Mouse (Mus musculus) frontal cortex, adult (tissue): Measurements from ENCODE around the gene Cnot3.
"Not testable (repeated sequence)": the region's sequence is repeated elsewhere in the genome, so short reads cannot be mapped to it uniquely, and the experiment has no call there.

ENCODE experiments used
- ATAC-seq: cut with Nextera tagmentation; 2 replicates; pipeline ENCODE4 v1.9.2; 2017; ENCODE audit warnings: mild to moderate bottlenecking, moderate library complexity, mixed read lengths; ENCODE audit not compliant: low TSS enrichment

The Cnot3 gene

DNA sequence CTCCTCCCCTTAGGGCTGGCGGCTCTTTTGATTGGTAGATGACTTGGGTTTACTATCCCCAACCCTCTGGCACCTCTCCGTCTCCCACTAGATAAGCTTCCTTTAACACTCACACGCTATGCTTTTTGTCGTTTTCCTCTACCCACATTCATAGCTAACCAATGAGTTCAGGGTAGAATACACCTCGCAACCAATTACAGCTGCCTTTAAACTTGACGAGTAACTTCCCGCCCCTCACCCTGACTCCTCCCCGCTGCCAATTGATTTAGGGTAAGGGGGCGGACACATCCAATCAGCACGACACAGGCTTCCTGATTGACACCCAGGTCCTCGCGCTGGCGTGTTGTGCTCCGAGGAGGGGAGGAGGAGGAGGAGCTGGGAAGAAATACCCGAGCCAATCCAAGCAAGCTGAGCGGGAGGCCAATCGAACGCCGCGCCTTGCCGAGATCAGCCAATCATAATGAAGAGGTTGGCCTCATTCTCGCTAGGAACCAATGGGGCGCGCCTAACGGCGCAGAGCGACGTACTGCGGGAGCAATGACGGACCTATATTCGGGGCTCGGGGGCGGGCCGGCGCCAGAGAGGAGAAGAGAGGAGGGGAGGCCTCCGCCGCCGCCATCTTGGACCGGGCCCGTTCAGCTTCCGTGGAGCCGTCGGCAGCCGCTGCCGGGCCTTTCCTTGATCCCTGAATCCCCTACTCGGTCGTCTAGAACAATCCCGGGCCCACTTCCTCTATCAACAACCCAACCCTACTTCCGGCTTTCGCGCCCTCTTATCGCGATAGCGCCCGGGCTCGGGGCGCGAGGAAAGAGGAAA is at the start of gene Cnot3:
Gene Cnot3, plus strand, starts transcription at position 597 of the 816 bp plus-strand sequence.
- ATAC-seq: peak; percentile 95

DNA sequence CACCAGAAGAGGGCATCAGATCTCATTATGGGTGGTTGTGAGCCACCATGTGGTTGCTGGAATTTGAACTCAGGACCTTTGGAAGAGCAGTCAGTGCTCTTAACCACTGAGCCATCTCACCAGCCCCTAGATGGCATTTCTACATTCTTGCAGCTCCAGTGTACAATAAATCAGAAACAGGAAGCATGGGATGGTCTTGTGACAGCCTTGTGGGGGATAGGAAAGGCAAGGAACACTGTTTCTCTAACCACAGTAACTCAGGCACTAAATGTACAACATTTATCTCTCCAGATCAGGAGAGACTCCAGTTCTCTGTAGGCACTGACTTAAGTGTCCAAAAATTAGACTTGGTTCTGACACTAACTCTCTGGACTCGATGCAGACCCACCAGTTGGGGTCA is 47.3 kb upstream of the Cnot3 start:
- ATAC-seq: not testable (repeated sequence)

DNA sequence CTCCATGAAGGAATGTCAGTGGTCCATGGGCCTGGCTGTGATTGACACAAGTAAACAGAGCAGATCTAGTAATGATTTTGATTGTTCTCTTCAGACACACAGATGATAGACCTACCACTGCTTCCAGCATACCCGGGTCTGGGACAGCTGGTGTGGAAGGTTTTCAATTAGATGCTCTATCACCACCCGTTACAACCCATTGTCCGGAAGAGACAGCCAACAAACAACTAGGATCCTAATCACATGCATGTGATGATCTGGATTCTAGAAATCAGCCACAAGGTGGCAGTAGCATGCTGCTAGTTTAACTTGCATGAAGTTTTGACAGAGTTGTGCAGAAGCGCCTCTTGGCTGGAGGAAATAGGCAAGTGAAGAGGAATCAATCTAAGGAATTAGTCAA is 43.9 kb upstream of the Cnot3 start:
- ATAC-seq: peak; percentile 62; the same call in 1 of the 2 replicates

DNA sequence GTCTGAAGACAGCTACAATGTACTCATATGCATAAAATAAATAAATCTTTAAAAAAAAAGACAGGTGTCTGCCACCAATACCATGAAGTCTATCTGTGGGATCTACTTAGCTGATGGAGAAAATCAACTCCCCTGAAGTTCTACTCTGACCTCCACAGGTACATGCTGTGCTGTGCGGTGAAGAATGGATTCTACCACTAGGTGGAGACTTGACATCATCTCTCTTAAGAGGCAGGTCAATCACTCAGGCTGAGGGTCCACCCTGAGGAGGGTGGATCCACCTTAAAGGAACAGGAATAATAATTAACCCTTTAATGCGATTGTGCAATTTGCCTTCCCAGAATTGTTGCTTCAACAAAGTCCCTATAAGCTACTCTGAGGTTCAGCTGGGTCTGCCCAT is 38.3 kb upstream of the Cnot3 start:
- no peak for ATAC-seq

DNA sequence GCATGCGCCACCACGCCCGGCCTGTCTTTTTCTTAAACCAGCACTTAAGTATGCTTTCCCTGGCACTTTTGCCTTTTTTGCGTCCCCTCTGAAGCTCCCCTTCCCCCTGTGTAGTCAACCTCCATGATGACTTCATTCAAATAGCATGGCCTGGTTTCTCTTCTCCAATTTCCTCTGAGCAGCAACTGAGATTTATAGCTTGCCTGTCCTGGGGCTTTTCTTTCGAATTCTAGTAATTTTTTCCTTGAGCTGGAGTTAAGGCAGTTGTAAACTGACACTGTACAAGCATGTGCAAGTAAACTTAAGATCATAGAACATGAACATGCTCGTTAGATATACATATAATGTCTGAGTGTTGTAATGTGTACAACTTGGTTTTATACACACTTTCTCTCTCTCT is 37.7 kb upstream of the Cnot3 start:
- no peak for ATAC-seq

DNA sequence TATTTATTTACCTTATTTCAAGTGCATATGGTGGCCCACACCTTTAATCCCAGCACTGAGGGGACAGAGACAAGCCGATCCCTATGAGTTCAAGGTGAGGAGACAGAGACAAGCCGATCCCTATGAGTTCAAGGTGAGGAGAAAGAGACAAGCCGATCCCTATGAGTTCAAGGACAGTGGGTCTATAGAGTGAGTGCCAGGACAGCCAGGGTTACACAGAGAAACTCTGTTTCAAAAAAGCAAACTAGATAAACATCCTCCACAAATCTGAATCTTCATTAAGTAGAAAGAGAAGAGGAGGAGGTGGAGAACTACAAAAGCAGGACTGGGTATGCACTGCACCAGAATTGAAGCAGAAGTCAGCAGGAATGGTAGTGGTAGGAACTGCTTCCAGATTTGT is 36.4 kb upstream of the Cnot3 start:
- no peak for ATAC-seq

DNA sequence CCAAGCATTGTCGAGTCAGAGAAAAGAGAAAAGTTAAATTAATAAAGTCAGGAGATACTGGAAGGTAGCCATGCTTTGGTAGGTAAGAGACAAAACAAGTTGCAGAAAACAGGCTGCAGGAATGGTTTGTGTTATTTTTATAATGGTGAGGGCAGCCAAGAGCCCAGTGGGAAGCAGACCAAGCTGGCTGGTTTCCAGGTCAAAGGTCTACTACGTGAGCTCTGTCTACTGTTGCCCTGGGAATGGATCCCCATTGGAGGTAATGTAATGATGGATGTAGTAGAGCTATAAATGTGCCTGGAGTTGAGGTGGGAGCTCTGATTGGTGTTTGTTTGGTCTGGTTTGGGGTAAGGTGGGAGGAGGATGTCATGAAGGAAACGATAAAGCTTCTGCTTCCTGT is 36.0 kb upstream of the Cnot3 start:
- ATAC-seq: no peak

DNA sequence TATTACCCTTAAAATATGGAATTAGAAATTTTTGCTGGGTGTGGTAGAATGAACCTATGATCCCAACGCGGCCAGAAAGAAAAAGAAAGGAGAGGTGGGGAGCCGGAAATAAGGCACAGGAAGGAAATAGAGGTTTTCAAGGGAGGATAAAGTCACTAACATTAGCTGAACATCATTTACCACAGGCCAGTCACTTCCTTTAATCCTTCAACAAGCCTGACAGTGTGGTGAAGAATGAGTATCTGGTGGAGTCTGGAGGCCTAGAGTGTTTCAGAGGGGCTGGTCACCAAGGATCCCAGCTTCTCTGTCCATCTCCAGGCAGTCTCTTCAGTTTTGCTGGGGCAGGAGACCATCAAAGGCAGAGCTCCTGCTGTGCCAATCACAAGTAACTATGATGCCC is 34.6 kb upstream of the Cnot3 start:
- no peak for ATAC-seq

DNA sequence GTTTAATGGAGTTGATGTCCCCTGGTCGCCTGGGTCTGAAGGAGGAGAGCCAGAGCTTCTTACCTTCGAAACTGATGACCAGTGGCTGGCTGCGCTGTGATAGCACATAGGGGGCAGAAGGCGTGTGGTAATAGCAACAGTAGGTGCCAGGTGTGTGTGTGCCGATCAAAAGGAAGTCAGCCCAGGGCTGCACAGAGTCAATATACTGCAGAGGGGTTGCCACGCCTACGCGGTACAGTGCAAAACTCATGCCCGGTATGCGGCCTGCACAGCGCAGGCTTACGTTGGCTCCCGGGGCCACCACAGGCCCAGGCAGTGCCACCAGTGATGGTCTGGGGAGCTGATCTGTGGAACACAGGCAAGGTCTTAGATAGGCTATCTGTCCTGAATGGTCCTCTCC is 34.1 kb upstream of the Cnot3 start:
- no peak for ATAC-seq

DNA sequence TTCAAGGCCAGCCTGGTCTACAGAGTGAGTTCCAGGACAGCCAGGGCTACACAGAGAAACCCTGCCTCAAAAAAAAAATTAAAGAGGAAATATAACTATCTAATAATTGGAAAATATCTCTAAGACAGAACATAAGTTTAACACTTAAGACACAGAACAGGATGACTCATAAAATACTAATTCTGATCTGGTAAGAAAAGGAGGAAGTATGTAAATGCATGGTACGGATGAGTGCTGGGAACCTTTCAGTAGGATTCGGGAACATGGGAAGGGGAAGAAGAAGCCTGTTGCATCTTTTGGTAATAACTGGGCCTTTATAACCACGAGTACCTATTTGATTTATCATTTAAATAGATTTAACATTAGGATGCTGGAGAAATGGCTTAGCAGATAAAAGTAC is 31.0 kb upstream of the Cnot3 start:
- no peak for ATAC-seq

DNA sequence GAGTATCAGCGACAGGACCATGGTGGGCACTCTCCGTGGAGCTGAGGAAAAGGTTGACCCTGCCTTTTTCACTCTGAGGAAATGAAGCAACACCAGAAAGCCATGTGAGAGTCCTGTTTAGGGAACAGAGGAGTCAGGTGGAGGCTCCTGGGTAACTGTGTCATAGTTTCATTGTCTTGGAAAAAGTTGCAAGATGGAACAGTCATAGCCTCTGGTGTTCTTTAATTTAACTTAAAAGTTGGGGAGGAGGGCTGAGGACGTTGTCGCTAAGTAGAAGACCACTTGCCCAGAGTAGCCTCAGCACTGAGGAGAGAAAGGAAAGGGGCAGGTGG is 29.0 kb upstream of the Cnot3 start, which contains the start of gene Oscar:
Gene Oscar, minus strand, starts transcription at position 101 of the 332 bp plus-strand sequence.
- ATAC-seq: no peak

DNA sequence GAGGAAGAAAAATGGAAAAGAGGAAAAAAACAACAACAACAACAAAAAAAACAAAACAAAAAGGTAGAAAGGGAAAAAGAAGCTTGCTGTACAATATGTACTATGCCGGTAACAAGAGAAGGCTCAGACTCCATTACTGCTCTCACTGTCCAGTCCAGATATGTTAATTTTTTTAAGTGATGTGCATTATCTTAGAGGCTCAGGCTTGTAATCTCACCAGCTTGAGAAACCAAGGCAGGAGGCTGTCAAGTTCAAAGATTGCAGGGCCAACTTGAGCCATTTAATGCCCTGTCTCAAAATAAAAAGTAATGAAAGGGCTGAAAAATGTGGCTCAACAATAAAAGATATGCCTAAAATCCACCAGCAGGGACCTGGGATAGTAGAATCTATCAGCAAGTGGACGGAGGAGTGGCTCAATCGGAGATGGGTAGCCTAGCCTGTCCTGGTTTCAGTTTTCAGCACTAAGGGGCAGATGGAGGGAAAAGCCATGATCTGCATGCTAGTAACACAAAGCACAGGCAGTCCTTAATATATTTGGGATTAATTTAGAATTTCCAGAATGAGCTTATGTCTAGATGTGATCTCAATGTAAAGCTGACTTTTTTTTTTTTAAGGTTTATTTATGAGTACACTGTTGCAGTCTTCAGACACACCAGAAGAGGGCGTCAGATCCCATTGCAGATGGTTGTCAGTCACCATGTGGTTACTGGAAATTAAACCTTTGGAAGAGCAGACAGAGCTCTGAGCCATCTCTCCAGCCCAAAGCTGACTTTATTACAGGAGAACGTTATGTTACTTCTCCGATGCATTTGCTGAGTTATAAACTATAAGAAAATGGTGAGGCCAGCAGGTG is 28.5 kb upstream of the Cnot3 start:
- ATAC-seq: peak; percentile 11; the same call in 1 of the 2 replicates

DNA sequence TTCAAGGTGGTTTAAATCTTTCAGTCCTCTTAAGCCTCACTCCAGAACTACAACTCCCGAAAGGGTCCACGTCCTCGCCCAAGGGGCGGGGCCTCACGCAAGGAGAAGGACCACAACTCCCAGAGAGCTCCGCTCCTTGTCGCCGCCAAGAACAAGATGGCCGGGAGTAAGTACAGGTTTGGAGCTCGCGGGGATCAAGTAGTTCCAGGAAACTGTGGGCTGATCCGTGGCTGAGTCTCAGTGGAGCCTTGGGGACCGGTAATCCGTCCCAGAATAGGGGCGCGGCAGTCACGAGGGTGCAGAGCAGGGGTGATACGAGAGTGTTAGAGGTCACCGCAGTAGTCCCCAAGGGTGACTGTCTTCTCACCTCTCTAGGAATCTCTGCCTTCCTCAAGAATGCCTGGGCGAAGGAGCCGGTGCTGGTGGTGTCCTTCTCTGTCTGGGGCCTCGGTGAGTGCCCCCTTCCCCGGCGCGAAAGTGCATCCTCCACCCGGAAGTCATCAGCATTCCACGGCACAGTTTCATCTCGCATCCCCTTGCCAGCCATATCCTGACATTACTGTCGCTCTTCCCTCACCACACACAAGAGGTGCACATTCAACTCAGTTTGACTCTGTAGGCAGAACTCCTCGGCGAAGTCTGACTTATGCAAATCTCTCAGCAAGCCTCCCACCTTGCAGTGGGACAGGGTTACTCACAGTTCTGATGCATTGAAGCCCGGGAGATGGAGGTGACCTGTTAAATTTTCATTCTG is 27.6 kb upstream of the Cnot3 start, which contains the start of gene Ndufa3:
Gene Ndufa3, plus strand, starts transcription at position 132 of the 754 bp plus-strand sequence.
- ATAC-seq: peak; percentile 98

DNA sequence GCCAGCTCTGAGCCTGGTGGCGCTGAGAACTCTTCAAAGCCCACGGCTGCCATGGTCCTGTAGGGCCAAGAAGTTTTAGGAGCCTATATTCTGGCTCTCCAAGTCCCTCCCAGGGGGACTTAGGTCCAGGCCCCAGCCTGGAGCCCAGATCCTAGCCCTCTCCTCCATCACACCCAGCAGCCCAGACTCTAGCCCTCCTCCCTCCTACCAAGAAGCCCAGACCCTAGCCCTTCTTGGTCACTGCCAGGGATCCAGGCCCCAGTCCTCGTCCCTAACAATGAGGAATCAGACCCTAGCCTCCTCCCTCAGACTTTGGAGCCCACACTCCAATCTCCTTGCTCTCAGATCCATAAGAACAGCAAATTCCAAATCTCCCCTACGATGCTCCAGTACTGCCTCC is 16.0 kb upstream of the Cnot3 start:
- no peak for ATAC-seq

DNA sequence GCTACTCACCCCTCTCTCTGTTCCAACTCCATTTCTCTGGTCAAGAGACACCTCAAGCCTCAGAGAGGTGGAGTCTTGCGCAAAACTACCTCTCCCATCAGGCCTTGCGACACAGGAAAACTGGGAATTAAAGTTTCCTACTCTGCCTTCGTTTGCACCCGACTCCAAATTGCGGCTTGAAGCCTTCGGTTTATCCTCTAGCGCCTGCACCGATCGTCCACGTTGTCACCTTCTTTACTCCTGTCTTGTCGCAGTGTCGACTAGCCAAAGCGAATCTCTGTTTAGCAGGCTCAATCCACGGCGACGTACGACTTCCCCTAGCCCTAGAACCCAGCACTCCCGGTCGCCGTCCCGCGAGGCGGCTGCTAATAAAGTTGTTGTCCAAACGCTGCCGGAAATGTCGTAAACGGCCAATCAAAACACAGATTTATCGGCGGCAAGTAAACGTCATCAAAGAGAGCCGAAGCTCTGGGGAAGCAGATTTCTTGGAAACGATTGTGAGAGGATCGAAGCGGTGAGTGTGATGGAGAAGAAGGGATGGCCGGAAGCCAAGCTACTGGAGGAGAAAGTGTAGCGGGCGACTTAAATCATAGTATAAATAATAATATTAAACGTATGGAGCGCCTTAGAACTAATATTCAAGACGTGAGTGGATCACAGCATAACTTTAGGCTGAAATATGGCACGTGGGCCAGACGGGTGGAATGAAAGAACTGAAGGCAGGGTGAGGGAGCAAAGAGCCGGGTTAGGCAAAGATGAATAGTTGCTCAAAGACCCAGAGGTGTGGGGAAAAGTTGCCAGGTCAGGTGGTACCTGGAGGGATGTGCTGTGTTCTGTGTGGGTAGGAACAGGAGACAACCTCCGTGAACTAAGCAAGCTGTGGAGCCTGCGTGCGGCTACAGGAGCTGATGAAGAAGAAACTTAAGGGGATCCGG is 15.3 kb upstream of the Cnot3 start, which contains the start of the genes Tfpt and Prpf31:
Gene Tfpt, minus strand, starts transcription at position 387 of the 935 bp plus-strand sequence.
Gene Prpf31, plus strand, starts transcription at position 443 of the 935 bp plus-strand sequence.
- peak; percentile 94 for ATAC-seq

DNA sequence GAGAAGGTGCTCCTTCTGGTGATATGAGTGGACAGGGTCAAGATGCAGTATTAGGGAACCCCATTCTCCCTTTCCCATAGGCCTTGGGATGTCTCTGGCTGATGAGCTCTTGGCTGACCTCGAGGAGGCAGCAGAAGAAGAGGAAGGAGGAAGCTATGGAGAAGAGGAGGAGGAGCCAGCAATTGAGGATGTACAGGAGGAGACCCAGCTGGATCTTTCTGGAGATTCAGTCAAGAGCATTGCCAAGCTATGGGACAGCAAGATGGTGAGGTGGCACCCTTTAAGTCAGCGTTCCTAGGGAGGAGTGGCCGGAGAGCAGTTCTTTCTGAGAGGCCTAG is 14.6 kb upstream of the Cnot3 start:
- no peak for ATAC-seq

DNA sequence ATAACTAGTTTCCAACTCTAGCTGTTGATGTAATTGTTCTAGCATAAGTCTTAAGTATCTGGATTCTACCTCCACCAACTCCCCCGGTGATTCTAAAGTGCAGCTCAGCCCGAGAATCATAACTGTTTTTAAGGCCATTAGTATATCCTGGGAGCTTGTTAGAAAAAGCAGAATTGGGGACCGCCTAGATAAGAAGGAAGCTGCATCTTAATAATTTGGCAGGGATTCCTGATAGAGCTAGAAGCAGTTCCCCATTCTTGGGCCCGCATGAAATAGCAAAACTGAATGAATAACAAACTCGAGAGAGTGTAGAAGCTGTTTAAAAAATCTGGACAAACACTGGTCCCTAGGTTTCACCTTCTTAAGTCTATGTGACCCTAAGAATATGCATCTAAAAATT is 1.7 kb upstream of the Cnot3 start:
- no peak for ATAC-seq

DNA sequence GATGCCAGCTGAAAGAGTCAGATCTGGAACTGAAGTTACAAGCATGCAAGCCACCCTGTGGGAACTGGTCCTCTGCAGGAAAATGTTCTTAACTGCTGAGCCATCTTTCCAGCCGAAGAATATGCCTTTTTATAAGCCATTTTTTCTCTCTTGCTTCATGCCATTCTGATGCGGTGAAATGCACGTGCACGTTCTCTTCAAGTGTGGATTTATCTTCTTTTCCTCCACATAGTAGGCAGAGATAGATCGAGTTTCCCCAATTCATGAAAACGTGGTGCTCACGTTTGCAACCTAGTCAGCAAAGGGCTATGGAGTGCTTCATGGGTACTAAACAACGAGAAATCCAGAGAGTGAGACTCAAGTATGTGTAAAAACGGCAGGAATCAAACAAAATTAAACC is 1.2 kb upstream of the Cnot3 start:
- no peak for ATAC-seq

DNA sequence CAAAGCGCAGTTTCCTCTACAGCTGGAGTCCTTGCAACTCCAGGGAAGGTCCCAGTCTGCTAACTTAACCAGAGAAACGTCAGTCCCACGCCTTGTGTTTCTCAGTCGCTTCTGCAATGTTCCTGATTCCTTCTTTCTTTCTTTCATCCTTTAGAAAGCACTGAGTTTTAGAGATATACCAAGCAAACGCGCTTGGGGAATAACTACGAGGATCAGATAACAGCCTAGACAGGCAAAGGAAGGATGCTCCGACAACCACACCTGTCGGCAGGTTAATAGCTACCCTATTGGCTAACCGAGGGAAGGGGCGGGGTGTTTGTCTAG is 758 bp upstream of the Cnot3 start:
- ATAC-seq: peak; percentile 0; the same call in 1 of the 2 replicates

DNA sequence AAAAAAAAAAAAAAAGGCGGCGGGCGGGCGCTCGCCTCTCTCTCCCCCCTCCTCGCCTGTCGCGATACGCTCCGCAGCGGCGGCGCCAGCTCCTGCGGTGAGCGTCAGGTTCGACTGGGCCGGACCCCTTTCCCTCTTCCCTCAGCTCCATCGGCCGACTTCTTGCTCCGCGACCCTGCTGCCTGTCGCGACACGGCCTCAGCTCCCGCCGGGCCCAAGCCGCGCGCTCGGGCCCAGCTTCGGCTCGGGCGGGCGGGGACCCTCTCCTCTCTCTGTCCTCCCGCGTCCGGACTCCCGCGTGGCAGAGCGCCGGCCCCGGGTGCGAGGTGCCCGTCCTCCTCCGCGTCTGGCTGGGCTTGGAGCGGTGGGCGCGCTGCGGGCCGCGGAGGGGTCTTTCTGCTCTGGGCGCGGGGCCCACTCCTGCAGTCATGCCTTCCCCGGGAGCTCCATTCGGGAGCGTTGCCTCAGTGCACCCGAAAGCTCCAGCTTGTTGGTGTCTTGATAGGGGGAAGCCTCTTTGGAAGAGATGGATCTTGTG is 489 bp downstream of the Cnot3 start:
- peak; percentile 20 for ATAC-seq

DNA sequence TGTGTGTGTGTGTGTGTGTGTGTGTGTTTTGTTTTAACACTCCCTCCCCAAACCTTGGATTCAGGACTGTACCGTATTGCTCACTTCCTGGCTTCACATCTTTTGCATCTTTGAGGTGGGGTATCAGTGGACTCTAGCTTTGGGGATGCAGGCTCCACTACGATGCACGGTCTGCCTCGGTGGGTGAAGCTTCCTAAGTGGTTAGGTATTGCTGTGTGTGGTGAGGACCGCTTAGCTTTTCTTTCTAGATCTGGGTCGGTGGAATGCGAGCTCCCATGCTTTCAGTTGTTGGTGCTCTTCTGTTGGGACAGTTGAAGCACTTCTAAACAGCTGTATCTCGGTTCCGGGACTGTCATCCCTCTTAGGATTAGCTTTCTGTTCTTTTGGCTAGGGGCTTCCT is 1.1 kb downstream of the Cnot3 start:
- no peak for ATAC-seq
